Mouse (Mus musculus) megakaryocyte, embryonic 14.5 days (primary cell): ENCODE data around the gene Rnase2b. TPM values are rescaled to one million over a fixed set of nuclear protein-coding genes. Genes with fewer than 3 reads are reported as not detected.
"Not testable (repeated sequence)": the region's sequence is repeated elsewhere in the genome, so short reads cannot be mapped to it uniquely, and the experiment has no call there.

Experiments
- H3K27me3 ChIP-seq: replicated peaks from 2 replicates; pipeline ENCODE3; 2012; ENCODE audit warnings: inconsistent platforms
- H3K36me3 ChIP-seq: replicated peaks from 2 replicates; pipeline ENCODE3; 2012; ENCODE audit warnings: low read length, inconsistent platforms, mixed read lengths
- H3K4me1 ChIP-seq: 2 replicates; pipeline ENCODE4 v1.6.1; 2012; ENCODE audit warnings: inconsistent platforms
- H3K4me3 ChIP-seq: replicated peaks from 2 replicates; pipeline ENCODE3; 2012; ENCODE audit warnings: moderate library complexity, mild to moderate bottlenecking, inconsistent platforms
- H3K9me3 ChIP-seq: 2 replicates; pipeline ENCODE4 v1.6.1; 2012; ENCODE audit warnings: inconsistent platforms
- FLI1 ChIP-seq: IDR thresholded peaks from 2 replicates; pipeline ENCODE4 v1.6.1; 2012; ENCODE audit warnings: low read length, inconsistent platforms, mixed read lengths
- GATA1 ChIP-seq: IDR thresholded peaks from 3 replicates; pipeline ENCODE4 v1.6.1; 2012; ENCODE audit warnings: mixed read lengths, low read length, inconsistent platforms, borderline replicate concordance
- polyA plus RNA-seq: library from polyadenylated mRNA; stranded (reverse); fragments of >175 nt; gene quantifications from 2 replicates; pipeline ENCODE4 v1.2.3, GENCODE M21; 2012; ENCODE audit warnings: low replicate concordance; ENCODE audit not compliant: insufficient read depth

Rnase2b gene
- not detected in 2 replicates for polyA plus RNA-seq

GRCm38 (mm10) chr14:51161976-51162375 is at the start of gene Rnase2b:
Gene Rnase2b (plus strand): TSS chr14:51162260.
- not testable (repeated sequence) for H3K4me1 ChIP-seq, H3K9me3 ChIP-seq, H3K4me3 ChIP-seq, H3K27me3 ChIP-seq, H3K36me3 ChIP-seq

- Histone ChIP-seq H3K4me1 (no peaks in the 10 kb centered on the region), H3K9me3 (peaks cover 1% of the 10 kb centered on the region; the same call in 1 of the 2 replicates), H3K4me3 (no peak overlapping the region), H3K27me3 (peaks cover 3% of the 10 kb centered on the region), H3K36me3 (no peaks in the 10 kb centered on the region)
- no peak for TF ChIP-seq FLI1
- no peak for TF ChIP-seq GATA1
Measured at GRCm38 (mm10) chr14:51113476-51113875, 48.6 kb upstream of the Rnase2b start.

GRCm38 (mm10) chr14:51113916-51114560 is 48.0 kb upstream of the Rnase2b start, which contains the start of gene Eddm3b:
Gene Eddm3b (plus strand): TSS chr14:51114426.
- peaks cover 3% of the 10 kb centered on the region for H3K27me3 ChIP-seq
- no peaks in the 10 kb centered on the region for H3K4me1 ChIP-seq
- TF ChIP-seq GATA1 (no peak), FLI1 (no peak)
- no peak within 1 kb of the TSS for H3K4me3 ChIP-seq
- no peaks in the 10 kb centered on the region for H3K36me3 ChIP-seq
- peaks cover 7% of the 10 kb centered on the region for H3K9me3 ChIP-seq

GRCm38 (mm10) chr14:51125684-51126083 is 36.4 kb upstream of the Rnase2b start:
- Histone ChIP-seq H3K36me3 (no peaks in the 10 kb centered on the region), H3K9me3 (peaks cover 2% of the 10 kb centered on the region; the same call in 1 of the 2 replicates), H3K27me3 (peaks cover 4% of the 10 kb centered on the region), H3K4me3 (no peak overlapping the region), H3K4me1 (peaks cover 44% of the 10 kb centered on the region)
- TF ChIP-seq GATA1 (no peak), FLI1 (no peak)

GRCm38 (mm10) chr14:51127648-51128258 is 34.3 kb upstream of the Rnase2b start:
- peaks cover 2% of the 10 kb centered on the region; the same call in 1 of the 2 replicates for H3K9me3 ChIP-seq
- peaks cover 58% of the 10 kb centered on the region for H3K4me1 ChIP-seq
- H3K4me3 ChIP-seq = no peak overlapping the region
- H3K36me3 ChIP-seq = no peaks in the 10 kb centered on the region
- peaks cover 4% of the 10 kb centered on the region for H3K27me3 ChIP-seq
- TF ChIP-seq FLI1 (no peak), GATA1 (no peak)

GRCm38 (mm10) chr14:51128775-51129623 is 33.1 kb upstream of the Rnase2b start:
- no peak for TF ChIP-seq FLI1
- no peak for TF ChIP-seq GATA1
- peaks cover 2% of the 10 kb centered on the region; the same call in 1 of the 2 replicates for H3K9me3 ChIP-seq
- H3K4me1 ChIP-seq = peaks cover 58% of the 10 kb centered on the region
- peaks cover 4% of the 10 kb centered on the region for H3K27me3 ChIP-seq
- H3K4me3 ChIP-seq = peak overlapping the region; percentile 83
- H3K36me3 ChIP-seq = no peaks in the 10 kb centered on the region

GRCm38 (mm10) chr14:51129624-51129975 is 32.5 kb upstream of the Rnase2b start:
- Histone ChIP-seq H3K4me1 (peaks cover 54% of the 10 kb centered on the region), H3K27me3 (no peaks in the 10 kb centered on the region), H3K36me3 (no peaks in the 10 kb centered on the region), H3K4me3 (no peak overlapping the region), H3K9me3 (peaks cover 2% of the 10 kb centered on the region; the same call in 1 of the 2 replicates)
- TF ChIP-seq FLI1 (no peak), GATA1 (no peak)

- no peak for TF ChIP-seq FLI1
- no peak for TF ChIP-seq GATA1
- peak overlapping the region; percentile 83 for H3K4me3 ChIP-seq
- H3K4me1 ChIP-seq = peaks cover 54% of the 10 kb centered on the region
- H3K36me3 ChIP-seq = no peaks in the 10 kb centered on the region
- peaks cover 2% of the 10 kb centered on the region; the same call in 1 of the 2 replicates for H3K9me3 ChIP-seq
- no peaks in the 10 kb centered on the region for H3K27me3 ChIP-seq
Measured at GRCm38 (mm10) chr14:51130315-51130940, 31.6 kb upstream of the Rnase2b start.

- no peaks in the 10 kb centered on the region for H3K36me3 ChIP-seq
- peaks cover 2% of the 10 kb centered on the region; the same call in 1 of the 2 replicates for H3K9me3 ChIP-seq
- H3K4me1 ChIP-seq = peaks cover 54% of the 10 kb centered on the region
- no peak overlapping the region for H3K4me3 ChIP-seq
- no peaks in the 10 kb centered on the region for H3K27me3 ChIP-seq
- no peak for TF ChIP-seq GATA1
- TF ChIP-seq FLI1 = no peak
Measured at GRCm38 (mm10) chr14:51131086-51131815, 30.8 kb upstream of the Rnase2b start.
